Mouse (Mus musculus): ENCODE measurements around the gene Tspan14. TPM values are rescaled to one million over a fixed set of nuclear protein-coding genes. Genes with fewer than 3 reads are reported as not detected.

Tspan14 gene
- total RNA-seq, 4 experiments from 2014 or later = 9.8 to 18.6 (median 10.8) TPM

- no peak for DNase-seq (ENCODE audit: low spot score)
These were observed 80.9 kb downstream of the Tspan14 start for GRCm38 (mm10) chr14:40885752-40886151.

DNA sequence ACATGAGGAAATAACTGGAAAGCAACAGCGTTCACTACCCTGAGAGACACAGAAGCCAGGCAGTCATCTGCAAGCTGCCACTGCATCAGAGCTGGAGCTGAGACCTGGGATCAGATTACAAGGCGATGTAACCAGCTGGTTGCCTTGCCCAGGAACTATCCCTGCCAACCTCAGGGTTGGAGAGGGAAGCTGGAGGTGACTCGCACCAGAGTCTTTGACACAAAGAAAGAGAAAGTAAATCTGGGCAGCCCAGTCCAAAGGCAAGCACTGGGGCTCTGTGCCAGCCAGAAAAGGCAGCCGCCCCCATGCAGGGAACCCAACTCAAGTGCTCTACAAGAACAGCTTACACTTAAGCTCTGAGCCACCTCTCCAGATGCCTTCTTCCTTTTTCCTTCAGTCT, 81.4 kb downstream of the Tspan14 start:
- DNase-seq (ENCODE audit: low spot score) = no peak

DNA sequence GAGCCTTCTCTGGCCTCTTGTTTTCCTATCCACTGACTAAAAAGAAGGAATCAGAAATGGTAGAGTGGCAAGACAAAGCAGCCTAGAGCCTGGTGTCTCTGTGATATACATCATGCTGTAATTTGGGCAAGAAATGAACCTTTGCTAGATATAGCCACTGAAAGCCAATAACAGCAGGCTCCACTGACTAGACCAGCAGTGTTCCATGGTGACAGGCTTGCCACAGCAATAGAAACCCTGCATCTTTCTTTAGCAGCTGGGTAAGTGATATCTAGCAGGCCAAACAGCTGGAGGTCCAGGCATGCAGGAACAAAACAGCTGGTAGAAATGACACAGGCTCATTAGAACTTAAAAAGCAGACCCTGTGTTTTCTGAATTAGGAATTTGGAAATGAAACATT, 92.0 kb downstream of the Tspan14 start:
- DNase-seq (ENCODE audit: low spot score) = no peak

DNA sequence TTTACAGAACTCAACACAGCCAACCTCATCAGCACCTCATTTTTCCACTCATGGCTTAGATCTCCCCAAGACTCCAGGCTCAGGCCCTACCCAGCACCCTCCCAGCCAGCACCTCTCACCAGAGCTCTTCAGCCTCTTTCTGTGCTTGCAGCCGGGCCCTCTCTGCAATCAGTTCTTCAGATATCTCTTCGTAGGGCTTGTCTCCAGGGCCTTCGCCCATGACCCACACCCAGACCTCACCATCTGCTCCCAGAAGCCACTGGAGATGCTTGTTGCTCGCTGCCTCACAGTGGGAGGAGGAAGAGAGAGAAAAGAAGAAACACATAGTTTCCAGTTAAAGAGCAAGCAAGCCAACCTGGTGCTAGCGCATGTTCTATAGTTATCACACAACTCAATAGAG, 92.6 kb downstream of the Tspan14 start:
- DNase-seq (ENCODE audit: low spot score) = no peak

DNA sequence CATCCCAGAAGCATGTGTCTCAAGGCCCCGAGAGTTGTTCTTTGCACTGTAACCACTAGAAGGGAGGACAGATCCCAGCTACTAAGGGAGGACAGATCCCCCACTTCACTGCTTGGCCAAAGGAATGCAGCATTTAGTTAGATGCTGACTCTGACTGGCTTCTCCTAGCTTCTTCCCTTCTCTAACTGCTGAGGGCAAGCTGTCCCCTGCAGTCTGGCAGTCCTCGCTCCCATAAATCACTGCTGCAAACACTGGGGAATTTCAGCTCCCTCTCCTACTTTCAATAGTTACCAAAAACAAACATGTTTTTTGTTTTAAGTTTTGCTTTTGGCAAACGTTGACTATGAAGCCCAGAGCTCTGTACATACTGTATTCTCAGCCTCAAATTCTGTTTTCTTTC, 96.0 kb downstream of the Tspan14 start:
- no peak for DNase-seq (ENCODE audit: low spot score)

DNA sequence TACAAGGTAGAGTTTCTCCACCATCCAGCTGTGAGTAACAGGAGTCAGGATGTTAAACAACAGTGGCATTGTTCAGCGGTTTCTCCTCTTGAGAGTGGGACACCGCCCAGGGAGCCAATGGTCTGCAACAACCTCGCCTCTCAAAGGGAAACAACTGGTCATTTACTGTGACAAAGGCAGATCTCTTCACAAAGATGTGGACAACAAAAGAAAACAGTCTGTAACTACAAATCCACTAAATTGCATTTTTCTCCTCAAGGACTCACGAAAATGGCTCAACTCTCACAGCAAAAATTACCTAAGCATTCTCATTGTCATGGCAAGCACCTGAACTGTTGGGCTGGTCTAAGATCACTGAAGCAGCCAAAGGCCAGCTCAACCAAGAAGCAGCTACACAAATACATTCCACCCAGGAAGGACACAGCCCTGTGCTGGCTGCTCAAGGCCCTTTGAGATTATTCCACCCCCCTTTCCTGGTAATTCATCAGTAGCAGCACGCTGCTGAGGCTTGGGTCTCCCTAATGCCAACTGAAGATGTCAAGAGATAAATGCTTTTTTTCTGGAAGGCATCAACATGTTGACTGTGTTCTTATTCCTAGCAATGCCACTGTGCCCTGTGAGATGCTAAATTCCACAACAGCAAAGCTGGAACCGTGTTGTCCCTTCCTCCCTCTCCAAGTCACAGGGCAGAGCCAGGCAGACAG, 101.6 kb downstream of the Tspan14 start:
- no peak for DNase-seq (ENCODE audit: low spot score)

GRCm38 (mm10) chr14:40863659-40864058, 102.9 kb downstream of the Tspan14 start:
- DNase-seq (ENCODE audit: low spot score) = no peak

- no peak for DNase-seq (ENCODE audit: low spot score)
These were observed 103.6 kb downstream of the Tspan14 start for GRCm38 (mm10) chr14:40863022-40863421.

Other genes starting within 250 kb of the Tspan14 start
- under 1 TPM; 0.53 to 0.80 (median 0.66) TPM for gene Sh2d4b, start 73.5 kb downstream of the Tspan14 start, total RNA-seq (2022)
- 10 to 100 TPM; 24.7 to 39.2 (median 28.2) TPM for gene Fam213a, start 47.0 kb upstream of the Tspan14 start, total RNA-seq (2022)
- gene Dydc2, start 102.4 kb upstream of the Tspan14 start, total RNA-seq (2022) = not detected
- gene Dydc1, start 106.1 kb upstream of the Tspan14 start, total RNA-seq (2022) = not detected
- under 1 TPM in 2 of 4 experiments, not detected in 2; 0.09 to 0.31 TPM for gene Mat1a, start 138.2 kb upstream of the Tspan14 start, total RNA-seq (2022)
- gene Sftpa1, start 165.0 kb upstream of the Tspan14 start, total RNA-seq (2022) = under 1 TPM in 1 of 4 experiments, not detected in 3; 0.14 TPM
- not detected for gene Mbl1, start 184.7 kb upstream of the Tspan14 start, total RNA-seq (2022)
- gene Sftpd, start 218.3 kb upstream of the Tspan14 start, total RNA-seq (2022) = not detected